Mouse (Mus musculus) Muller cell, postnatal 12 days (primary cell): ENCODE measurements around the gene Gm13889.
A peak's percentile ranks its signal among the peaks of the same experiment; 100 is the strongest.

Experiments
- DNase-seq: peaks from one replicate; pipeline ENCODE4 v3.0.0-alpha.2; 2015; ENCODE audit errors: inconsistent ontology term

The Gm13889 gene

GRCm38 (mm10) chr2:93956908-93957784 is at the start of gene Gm13889:
Gene Gm13889 (minus strand): TSS chr2:93957201.
- DNase-seq: peak; percentile 81

GRCm38 (mm10) chr2:94002331-94002730 is 45.3 kb upstream of the Gm13889 start:
- peak; percentile 48 for DNase-seq

- no peak for DNase-seq
Measured at GRCm38 (mm10) chr2:94001918-94002317, 44.9 kb upstream of the Gm13889 start.

- no peak for DNase-seq
Measured at GRCm38 (mm10) chr2:94001411-94001810, 44.4 kb upstream of the Gm13889 start.

GRCm38 (mm10) chr2:93996254-93996653 is 39.3 kb upstream of the Gm13889 start, which contains the start of gene Gm27027:
Gene Gm27027 (minus strand): TSS chr2:93996354.
- DNase-seq: no peak

- DNase-seq: no peak
Measured at GRCm38 (mm10) chr2:93992810-93993209, 35.8 kb upstream of the Gm13889 start.

- DNase-seq: no peak
Measured at GRCm38 (mm10) chr2:93992259-93992658, 35.3 kb upstream of the Gm13889 start.

GRCm38 (mm10) chr2:93991336-93991735 is 34.3 kb upstream of the Gm13889 start:
- no peak for DNase-seq

GRCm38 (mm10) chr2:93988440-93988839 is 31.4 kb upstream of the Gm13889 start:
- no peak for DNase-seq

- DNase-seq: no peak
Measured at GRCm38 (mm10) chr2:93982457-93983235, 25.6 kb upstream of the Gm13889 start.

- DNase-seq: peak; percentile 54
Measured at GRCm38 (mm10) chr2:93979249-93980120, 22.5 kb upstream of the Gm13889 start.

GRCm38 (mm10) chr2:93976436-93977252 is 19.6 kb upstream of the Gm13889 start:
- DNase-seq: peak; percentile 76

- no peak for DNase-seq
Measured at GRCm38 (mm10) chr2:93975526-93976435, 18.8 kb upstream of the Gm13889 start.

GRCm38 (mm10) chr2:93975041-93975440 is 18.0 kb upstream of the Gm13889 start:
- DNase-seq: no peak

GRCm38 (mm10) chr2:93971647-93972046 is 14.6 kb upstream of the Gm13889 start:
- DNase-seq: no peak

- DNase-seq: no peak
Measured at GRCm38 (mm10) chr2:93964494-93965160, 7.6 kb upstream of the Gm13889 start.

- DNase-seq: no peak
Measured at GRCm38 (mm10) chr2:93963802-93964201, 6.8 kb upstream of the Gm13889 start.

- no peak for DNase-seq
Measured at GRCm38 (mm10) chr2:93961716-93962115, 4.7 kb upstream of the Gm13889 start.

- no peak for DNase-seq
Measured at GRCm38 (mm10) chr2:93959346-93959745, 2.3 kb upstream of the Gm13889 start.
